Mouse (Mus musculus) forebrain, postnatal 0 days (tissue): ENCODE data around the gene Vmn1r94. TPM values are rescaled to one million over a fixed set of nuclear protein-coding genes. Genes with fewer than 3 reads are reported as not detected.
"Not testable (repeated sequence)": the region's sequence is repeated elsewhere in the genome, so short reads cannot be mapped to it uniquely, and the experiment has no call there.

Experiments used
- ATAC-seq: fragments of 200-750 bp; cut with Nextera tagmentation; 2 replicates; pipeline ENCODE4 v1.8.0; 2017; ENCODE audit warnings: mild to moderate bottlenecking, moderate library complexity
- DNase-seq: peaks from one replicate; pipeline ENCODE4 v3.0.0-alpha.2; 2015
- H3K27ac ChIP-seq: fragments of 300-500 bp; sonication (generic); 2 replicates; pipeline ENCODE4 v1.5.1; 2014; ENCODE audit warnings: low read depth, mild to moderate bottlenecking, antibody characterized with exemption, low read length, moderate library complexity, mixed read lengths
- H3K27me3 ChIP-seq: fragments of 300-500 bp; sonication (generic); 2 replicates; pipeline ENCODE4 v1.6.1; 2014; ENCODE audit warnings: mild to moderate bottlenecking, low read length, mixed read lengths; ENCODE audit not compliant: insufficient read depth
- H3K36me3 ChIP-seq: fragments of 300-500 bp; sonication (generic); 2 replicates; pipeline ENCODE4 v1.6.1; 2014; ENCODE audit warnings: mild to moderate bottlenecking, moderate library complexity; ENCODE audit not compliant: insufficient read depth
- H3K4me1 ChIP-seq: fragments of 300-500 bp; sonication (generic); 2 replicates; pipeline ENCODE4 v1.6.1; 2014; ENCODE audit warnings: antibody characterized with exemption; ENCODE audit not compliant: insufficient read depth
- H3K4me2 ChIP-seq: fragments of 300-500 bp; sonication (generic); 2 replicates; pipeline ENCODE4 v1.6.1; 2014; ENCODE audit warnings: low read depth, mild to moderate bottlenecking, moderate library complexity
- H3K4me3 ChIP-seq: fragments of 300-500 bp; sonication (generic); 2 replicates; pipeline ENCODE4 v1.5.1; 2014; ENCODE audit warnings: low read depth, low read length, mixed read lengths
- H3K9ac ChIP-seq: fragments of 300-500 bp; sonication (generic); 2 replicates; pipeline ENCODE4 v1.6.1; 2014; ENCODE audit warnings: mild to moderate bottlenecking
- H3K9me3 ChIP-seq: fragments of 300-500 bp; sonication (generic); 2 replicates; pipeline ENCODE4 v1.6.1; 2016; ENCODE audit warnings: low read length
- WGBS: fragments of 180-500 bp; shearing (Covaris S2); extraction: QIAGEN DNeasy Blood & Tissue Kit; methylation state at CpG from one replicate; pipeline ENCODE4 v1.1.7; 2014; 5-methylcytosine and 5-hydroxymethylcytosine counted together
- polyA plus RNA-seq: library from polyadenylated mRNA; unstranded; fragments of >200 nt; fragmentation: Nextera tagmentation; extraction: Ambion mirVana; gene quantifications from 2 replicates; pipeline ENCODE4 v1.2.1, GENCODE M21; 2015
- total RNA-seq: library from RNA; depleted of rRNA; stranded (reverse); fragments of >200 nt; gene quantifications from 2 replicates; pipeline ENCODE4 v1.2.3, GENCODE M21; 2014; rRNA removed

Vmn1r94 gene
- total RNA-seq: not detected in 2 replicates
- not detected in 2 replicates for polyA plus RNA-seq

GRCm38 (mm10) chr7:20168277-20168676, at the start of gene Vmn1r94:
Vmn1r94 (minus strand) TSS chr7:20168377.
- no CpG with 5 or more reads among the region's 3 CpGs for WGBS
- not testable (repeated sequence) for H3K36me3 ChIP-seq, H3K9me3 ChIP-seq, H3K27me3 ChIP-seq, H3K27ac ChIP-seq, H3K9ac ChIP-seq, H3K4me3 ChIP-seq, H3K4me1 ChIP-seq, DNase-seq, ATAC-seq, H3K4me2 ChIP-seq

GRCm38 (mm10) chr7:20205507-20205906, 37.3 kb upstream of the Vmn1r94 start, which contains the start of gene Gm6164:
Gm6164 (minus strand) TSS chr7:20205607.
- no CpG with 5 or more reads among the region's 2 CpGs for WGBS
- not testable (repeated sequence) for H3K27me3 ChIP-seq, H3K4me2 ChIP-seq, H3K36me3 ChIP-seq, H3K4me3 ChIP-seq, H3K9ac ChIP-seq, H3K27ac ChIP-seq, ATAC-seq, H3K4me1 ChIP-seq, H3K9me3 ChIP-seq, DNase-seq

GRCm38 (mm10) chr7:20193410-20193809, 25.2 kb upstream of the Vmn1r94 start, which contains the start of gene Vmn1r95:
Vmn1r95 (plus strand) TSS chr7:20193710.
- H3K9me3 ChIP-seq, ATAC-seq, H3K4me2 ChIP-seq, H3K9ac ChIP-seq, DNase-seq, H3K27me3 ChIP-seq, H3K4me1 ChIP-seq, H3K27ac ChIP-seq, H3K36me3 ChIP-seq, H3K4me3 ChIP-seq: not testable (repeated sequence)
- no CpG with 5 or more reads among the region's 3 CpGs for WGBS

- H3K27me3 ChIP-seq, H3K36me3 ChIP-seq, DNase-seq, H3K27ac ChIP-seq, ATAC-seq, H3K9ac ChIP-seq, H3K4me2 ChIP-seq, H3K9me3 ChIP-seq, H3K4me3 ChIP-seq, H3K4me1 ChIP-seq: not testable (repeated sequence)
- WGBS: no CpG with 5 or more reads among the region's 5 CpGs
Measured at GRCm38 (mm10) chr7:20138988-20139387, 29.2 kb downstream of the Vmn1r94 start, which contains the start of gene Vmn1r93. Vmn1r93 (minus strand) TSS chr7:20139088.

- not testable (repeated sequence) for H3K27ac ChIP-seq, H3K4me2 ChIP-seq, H3K4me3 ChIP-seq, H3K9me3 ChIP-seq, H3K27me3 ChIP-seq, DNase-seq, H3K9ac ChIP-seq, ATAC-seq, H3K36me3 ChIP-seq, H3K4me1 ChIP-seq
- no CpG with 5 or more reads among the region's 2 CpGs for WGBS
Measured at GRCm38 (mm10) chr7:20122479-20122878, 45.7 kb downstream of the Vmn1r94 start, which contains the start of gene Gm16442. Gm16442 (minus strand) TSS chr7:20122579.

Other genes with a start within 250 kb of the Vmn1r94 start
- 12.0 and 12.8 TPM in 2 replicates for gene Pvr, start 247.2 kb downstream of the Vmn1r94 start, total RNA-seq
- 4.2 and 6.1 TPM in 2 replicates for gene Pvr, start 247.2 kb downstream of the Vmn1r94 start, polyA plus RNA-seq
- gene Igsf23, start 217.6 kb downstream of the Vmn1r94 start, total RNA-seq: not detected in 2 replicates
- not detected in 2 replicates for gene Igsf23, start 217.6 kb downstream of the Vmn1r94 start, polyA plus RNA-seq
- gene Ceacam20, start 203.0 kb downstream of the Vmn1r94 start, total RNA-seq: not detected in 2 replicates
- not detected in 2 replicates for gene Ceacam20, start 203.0 kb downstream of the Vmn1r94 start, polyA plus RNA-seq
- gene Nlrp9b, start 176.9 kb downstream of the Vmn1r94 start, total RNA-seq: not detected in 2 replicates
- gene Nlrp9b, start 176.9 kb downstream of the Vmn1r94 start, polyA plus RNA-seq: not detected in 2 replicates
- gene Vmn1r91, start 68.7 kb downstream of the Vmn1r94 start, total RNA-seq: not detected in 2 replicates
- gene Vmn1r91, start 68.7 kb downstream of the Vmn1r94 start, polyA plus RNA-seq: not detected in 2 replicates
- not detected in 2 replicates for gene Gm16442, start 45.8 kb downstream of the Vmn1r94 start, total RNA-seq
- not detected in 2 replicates for gene Gm16442, start 45.8 kb downstream of the Vmn1r94 start, polyA plus RNA-seq
- not detected in 2 replicates for gene Vmn1r93, start 29.3 kb downstream of the Vmn1r94 start, total RNA-seq
- gene Vmn1r93, start 29.3 kb downstream of the Vmn1r94 start, polyA plus RNA-seq: not detected in 2 replicates
- not detected in 2 replicates for gene Vmn1r95, start 25.3 kb upstream of the Vmn1r94 start, total RNA-seq
- not detected in 2 replicates for gene Vmn1r95, start 25.3 kb upstream of the Vmn1r94 start, polyA plus RNA-seq
- gene Gm6164, start 37.2 kb upstream of the Vmn1r94 start, total RNA-seq: not detected in 2 replicates
- gene Gm6164, start 37.2 kb upstream of the Vmn1r94 start, polyA plus RNA-seq: not detected in 2 replicates
- gene Gm4498, start 65.5 kb upstream of the Vmn1r94 start, total RNA-seq: not detected in 2 replicates
- gene Gm4498, start 65.5 kb upstream of the Vmn1r94 start, polyA plus RNA-seq: not detected in 2 replicates
- not detected in 2 replicates for gene Gm5890, start 94.5 kb upstream of the Vmn1r94 start, total RNA-seq
- not detected in 2 replicates for gene Gm5890, start 94.5 kb upstream of the Vmn1r94 start, polyA plus RNA-seq
- not detected in 2 replicates for gene Gm4133, start 165.7 kb upstream of the Vmn1r94 start, total RNA-seq
- gene Gm4133, start 165.7 kb upstream of the Vmn1r94 start, polyA plus RNA-seq: not detected in 2 replicates
- gene Gm5728, start 207.0 kb upstream of the Vmn1r94 start, total RNA-seq: not detected in 2 replicates
- gene Gm5728, start 207.0 kb upstream of the Vmn1r94 start, polyA plus RNA-seq: not detected in 2 replicates
- not detected in 2 replicates for gene Vmn1r100, start 249.6 kb upstream of the Vmn1r94 start, total RNA-seq
- not detected in 2 replicates for gene Vmn1r100, start 249.6 kb upstream of the Vmn1r94 start, polyA plus RNA-seq